Mouse (Mus musculus) megakaryocyte progenitor cell, adult 5-6 weeks (primary cell): ENCODE measurements at regions not wholly inside any gene's neighbourhood (a gene's known extent, or its start where the extent isn't known, plus 50 kb on each side); places are given as distances from the start of the nearest gene placed in this dataset.

Experiments
- ATAC-seq: replicated peaks from 2 replicates; pipeline ENCODE4 v1.8.0; 2016; ENCODE audit warnings: mild to moderate bottlenecking, moderate TSS enrichment, inconsistent platforms; ENCODE audit not compliant: poor library complexity

DNA sequence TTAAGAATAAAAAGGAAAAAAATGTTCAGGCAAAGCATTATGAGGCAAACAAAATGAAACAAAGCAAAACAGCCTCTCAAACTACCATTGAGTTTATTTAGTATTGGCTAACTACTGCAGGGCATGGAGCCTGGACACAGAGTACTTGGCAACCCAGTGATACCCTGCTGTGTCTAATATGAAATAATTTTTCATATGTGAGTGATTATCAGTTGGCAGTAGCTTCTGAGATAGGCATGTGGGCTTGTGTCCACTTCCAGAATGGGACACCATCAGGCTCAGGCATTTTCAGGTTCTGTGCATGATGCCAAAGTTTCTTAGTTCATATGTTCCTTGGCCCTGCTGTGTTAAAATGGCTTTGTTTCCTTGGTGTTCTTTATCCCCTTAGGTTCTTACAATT is 879.0 kb upstream of the Epha6 start:
- ATAC-seq, result no peak

DNA sequence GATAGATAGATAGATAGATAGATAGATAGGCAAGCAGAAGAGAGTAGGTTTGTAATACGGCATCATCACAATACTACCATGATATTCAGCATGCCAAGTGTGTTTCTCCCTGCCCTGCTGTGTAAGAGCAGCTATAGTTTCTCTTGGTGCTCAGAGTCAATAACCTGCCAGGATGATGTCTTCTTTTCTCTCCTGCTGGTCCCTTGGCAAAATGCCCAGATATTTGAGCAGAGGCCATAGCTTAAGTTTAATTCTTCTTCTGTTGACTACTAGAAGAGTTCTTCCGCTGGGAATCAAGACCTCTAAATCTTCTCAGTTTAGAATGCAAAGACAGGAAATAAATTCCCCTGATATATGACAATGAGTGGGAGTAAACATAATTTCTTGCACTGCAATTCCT is 836.5 kb upstream of the Epha6 start:
- no peak for ATAC-seq

GRCm38 (mm10) chr16:61401261-61401660 is 795.9 kb upstream of the Epha6 start:
- ATAC-seq, result no peak

DNA sequence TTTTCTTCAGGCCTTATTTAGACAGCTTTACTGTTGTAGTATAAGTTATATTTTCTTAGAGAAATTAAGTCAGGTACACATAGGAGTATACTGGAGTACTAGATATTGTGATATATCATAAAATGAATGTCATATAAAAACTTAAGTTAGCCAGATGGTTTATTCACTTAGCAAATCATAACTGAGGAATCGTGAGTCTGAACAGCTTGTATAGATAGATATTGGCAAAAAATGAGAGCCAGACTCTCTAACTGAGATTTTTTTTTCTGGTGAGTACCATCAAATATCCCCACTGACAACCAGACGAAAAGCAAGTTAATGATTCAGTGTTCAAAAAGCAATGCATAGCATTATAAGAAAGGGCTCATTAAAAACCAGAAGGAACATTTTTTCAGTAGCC is 776.6 kb upstream of the Epha6 start:
- ATAC-seq, result no peak

DNA sequence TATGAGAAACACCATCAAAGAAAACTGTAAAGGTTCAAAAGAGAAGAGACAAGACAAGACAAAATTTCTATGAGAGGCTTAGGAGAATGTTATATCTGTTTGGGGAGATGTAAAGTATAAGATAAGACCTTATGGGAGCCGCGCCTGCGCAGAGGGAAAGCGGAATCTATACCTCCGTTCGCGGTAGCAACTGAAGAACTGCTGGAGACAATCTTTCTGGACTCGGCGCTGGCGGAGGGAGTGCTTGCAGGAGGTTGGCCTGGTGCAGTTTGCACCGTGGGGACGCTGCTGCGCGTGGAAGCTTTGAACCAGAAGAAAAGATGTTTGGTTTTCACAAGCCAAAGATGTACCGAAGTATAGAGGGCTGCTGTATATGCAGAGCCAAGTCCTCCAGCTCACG is 771.6 kb upstream of the Epha6 start:
- peak; percentile 94 for ATAC-seq
